Mouse (Mus musculus): ENCODE results near the gene Kifc1.
"Not testable (repeated sequence)": the region's sequence is repeated elsewhere in the genome, so short reads cannot be mapped to it uniquely, and the experiment has no call there.

- TF ChIP-seq CTCF (conservative IDR thresholded peaks at IDR 0.05; ENCODE audit: insufficient read depth, insufficient read length, low read depth, low read length); POLR2A (IDR thresholded peaks at IDR 0.05; ENCODE audit: low read depth, low read length): not testable (repeated sequence)
These were observed 2.2 kb downstream of the Kifc1 start for GRCm38 (mm10) chr17:33888230-33888629.
